Mouse (Mus musculus) hindbrain, embryonic 11.5 days (tissue): ENCODE results near the gene D3Ertd254e. TPM values are rescaled to one million over a fixed set of nuclear protein-coding genes. Genes with fewer than 3 reads are reported as not detected.
"Not testable (repeated sequence)": the region's sequence is repeated elsewhere in the genome, so short reads cannot be mapped to it uniquely, and the experiment has no call there.

Experiments used
- ATAC-seq: fragments of 200-750 bp; cut with Nextera tagmentation; 2 replicates; pipeline ENCODE4 v1.8.0; 2017; ENCODE audit warnings: mild to moderate bottlenecking, moderate TSS enrichment, moderate library complexity; ENCODE audit not compliant: low FRiP score
- DNase-seq: peaks from one replicate; pipeline ENCODE4 v3.0.0-alpha.2; 2015; ENCODE audit warnings: low spot score
- H3K27ac ChIP-seq: fragments of 300-500 bp; sonication (generic); 2 replicates; pipeline ENCODE4 v1.5.1; 2014; ENCODE audit warnings: mild to moderate bottlenecking, low read depth, low read length
- H3K27me3 ChIP-seq: fragments of 300-500 bp; sonication (generic); 2 replicates; pipeline ENCODE4 v1.6.1; 2014; ENCODE audit warnings: mild to moderate bottlenecking, low read length, moderate library complexity, mixed read lengths; ENCODE audit not compliant: control insufficient read depth, insufficient read depth
- H3K36me3 ChIP-seq: fragments of 300-500 bp; sonication (generic); 2 replicates; pipeline ENCODE4 v1.6.1; 2014; ENCODE audit warnings: mild to moderate bottlenecking, low read length, moderate library complexity, mixed read lengths; ENCODE audit not compliant: control insufficient read depth, insufficient read depth
- H3K4me1 ChIP-seq: fragments of 300-500 bp; sonication (generic); replicated peaks from 2 replicates; pipeline ENCODE4 v1.6.1; 2014; ENCODE audit warnings: low read length, mixed read lengths; ENCODE audit not compliant: control insufficient read depth, insufficient read depth
- H3K4me2 ChIP-seq: fragments of 300-500 bp; sonication (generic); replicated peaks from 2 replicates; pipeline ENCODE4 v1.6.1; 2014; ENCODE audit warnings: mild to moderate bottlenecking, low read depth, low read length
- H3K4me3 ChIP-seq: fragments of 300-500 bp; sonication (generic); 2 replicates; pipeline ENCODE4 v1.5.1; 2014; ENCODE audit warnings: low read depth, low read length
- H3K9ac ChIP-seq: fragments of 300-500 bp; sonication (generic); 2 replicates; pipeline ENCODE4 v1.6.1; 2014; ENCODE audit warnings: low read depth, low read length
- H3K9me3 ChIP-seq: fragments of 300-500 bp; sonication (generic); 2 replicates; pipeline ENCODE4 v1.6.1; 2016; ENCODE audit warnings: low read length; ENCODE audit not compliant: control insufficient read depth
- WGBS: fragments of 180-500 bp; shearing (Covaris S2); extraction: QIAGEN DNeasy Blood & Tissue Kit; methylation state at CpG from one replicate; pipeline ENCODE4 v1.1.7; 2014; 5-methylcytosine and 5-hydroxymethylcytosine counted together
- polyA plus RNA-seq: library from polyadenylated mRNA; unstranded; fragments of >200 nt; fragmentation: Nextera tagmentation; extraction: Ambion mirVana; gene quantifications from 2 replicates; pipeline ENCODE4 v1.2.1, GENCODE M21; 2014

D3Ertd254e gene
- polyA plus RNA-seq, result 11.6 TPM in 2 replicates

DNA sequence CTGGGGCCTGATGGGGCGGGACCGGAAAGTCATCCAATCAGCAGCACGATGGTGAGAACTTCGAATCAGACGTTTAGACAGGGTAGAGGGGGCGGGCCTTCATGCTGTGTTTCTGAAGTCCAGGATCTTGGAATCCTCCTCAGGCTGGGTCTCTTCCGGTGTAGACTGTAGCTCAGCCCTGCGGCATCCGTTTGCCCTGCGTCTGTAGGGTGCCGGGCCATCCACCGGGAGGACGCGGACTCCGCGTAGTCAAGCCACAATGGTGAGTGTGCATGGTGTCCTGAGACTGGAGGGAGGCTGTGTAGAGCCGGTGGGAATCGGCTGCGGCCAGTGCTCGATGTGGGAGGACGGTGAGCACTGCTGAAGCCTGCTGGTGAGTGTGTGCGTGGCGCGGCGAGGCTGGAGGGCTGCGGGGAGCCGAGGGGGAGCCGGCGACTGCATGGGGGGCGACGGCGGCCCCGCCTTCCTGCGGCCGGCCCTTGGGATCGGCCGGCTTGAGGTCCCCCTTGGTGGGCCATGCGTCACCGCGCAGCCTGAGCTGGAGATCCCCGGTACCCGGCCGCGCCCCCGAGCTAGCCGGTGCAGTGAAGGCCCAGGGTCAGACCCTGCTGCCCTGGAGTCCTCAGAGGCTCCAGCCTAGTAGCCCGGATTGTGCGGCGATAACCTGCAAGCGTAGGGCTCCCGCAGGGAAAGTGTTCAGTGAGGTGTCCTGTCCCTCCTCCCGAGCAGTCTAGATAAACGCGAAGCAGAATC lies at the start of gene D3Ertd254e:
Gene D3Ertd254e (plus strand): TSS at position 84 of the 753 bp plus-strand sequence.
- H3K27ac ChIP-seq, result peak within 1 kb of the TSS; percentile 89
- no peaks in the 10 kb centered on the region for H3K9me3 ChIP-seq
- H3K27me3 ChIP-seq, result no peaks in the 10 kb centered on the region
- no peaks in the 10 kb centered on the region for H3K36me3 ChIP-seq
- peak within 1 kb of the TSS; percentile 63 for H3K4me2 ChIP-seq
- DNase-seq (peak; percentile 89), ATAC-seq (peak; percentile 99)
- H3K4me3 ChIP-seq, result peak within 1 kb of the TSS; percentile 89
- peak within 1 kb of the TSS; percentile 93 for H3K9ac ChIP-seq
- WGBS, result under 1% methylated on average over 52 of the region's 54 CpGs
- H3K4me1 ChIP-seq, result no peaks in the 10 kb centered on the region

DNA sequence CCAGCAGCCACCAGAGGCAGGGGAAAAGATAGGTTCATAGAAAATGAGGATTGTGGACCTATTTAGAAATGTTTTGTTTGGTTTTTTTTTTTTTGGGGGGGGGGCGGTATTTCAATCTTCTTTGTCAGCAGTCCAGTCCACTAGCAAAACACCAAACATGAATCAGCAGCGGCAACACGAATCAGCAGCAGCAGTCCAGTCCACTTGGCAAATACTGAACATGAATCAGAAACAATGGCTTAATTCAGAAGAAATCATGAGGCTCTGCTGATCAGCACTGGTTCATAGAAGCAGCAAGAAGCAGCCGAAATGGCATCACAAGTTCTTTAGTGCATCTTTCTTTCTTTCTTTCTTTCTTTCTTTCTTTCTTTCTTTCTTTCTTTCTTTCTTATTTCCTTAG lies 34.7 kb upstream of the D3Ertd254e start:
- Histone ChIP-seq H3K4me3 (no peak overlapping the region), H3K9me3 (no peaks in the 10 kb centered on the region), H3K36me3 (no peaks in the 10 kb centered on the region), H3K9ac (no peak overlapping the region), H3K4me2 (no peak overlapping the region), H3K27ac (no peak overlapping the region), H3K4me1 (no peaks in the 10 kb centered on the region), H3K27me3 (no peaks in the 10 kb centered on the region)
- DNase-seq (no peak), ATAC-seq (no peak)
- 92% methylated on average over 4 of the region's 4 CpGs for WGBS

DNA sequence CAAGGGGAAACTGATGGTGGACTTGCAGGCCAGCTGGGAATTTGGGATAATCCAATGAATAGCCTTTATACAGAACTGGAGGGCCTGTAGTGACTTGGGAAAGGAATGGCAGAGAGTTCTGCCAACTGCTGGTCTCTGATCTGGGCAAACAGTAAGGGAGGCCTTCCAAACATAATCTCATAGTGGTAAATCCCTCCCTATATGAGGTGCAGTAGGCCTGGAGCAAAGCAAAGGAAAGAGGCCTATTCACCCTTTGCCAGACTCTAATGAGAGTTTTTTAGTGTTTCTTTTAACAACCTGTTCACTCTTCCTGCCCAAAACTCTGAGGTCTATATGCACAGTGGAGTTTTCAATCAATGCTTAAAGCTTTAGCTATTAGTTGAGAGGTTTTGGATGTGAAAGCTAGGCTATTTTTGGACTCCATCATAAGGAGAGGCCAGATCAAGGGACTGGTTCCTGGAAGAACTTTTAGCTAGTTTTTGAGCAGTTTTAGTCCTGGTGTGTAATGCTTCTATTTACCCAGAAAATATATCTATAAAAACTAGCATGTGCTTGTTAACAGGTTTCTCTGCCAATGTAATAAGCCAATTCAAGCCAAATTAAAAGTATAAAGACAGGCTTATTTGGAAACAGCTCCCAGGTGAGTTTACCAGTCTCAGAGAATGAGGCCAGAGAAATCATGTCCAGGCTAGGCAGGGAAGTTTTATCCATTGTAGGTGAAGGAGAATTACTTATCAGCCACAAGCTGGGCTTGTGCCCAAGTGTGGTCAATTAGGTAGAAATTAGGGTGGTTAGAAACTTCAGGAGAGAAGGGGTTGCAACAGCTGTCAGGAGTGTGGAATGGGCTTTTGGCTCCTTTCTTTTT lies 30.9 kb upstream of the D3Ertd254e start:
- Histone ChIP-seq H3K27me3 (no peaks in the 10 kb centered on the region), H3K36me3 (no peaks in the 10 kb centered on the region), H3K9ac (no peak overlapping the region), H3K4me1 (no peaks in the 10 kb centered on the region), H3K9me3 (peaks cover 4% of the 10 kb centered on the region; the same call in 1 of the 2 replicates), H3K27ac (no peak overlapping the region), H3K4me2 (no peak overlapping the region), H3K4me3 (no peak overlapping the region)
- no peak for ATAC-seq
- no peak for DNase-seq

DNA sequence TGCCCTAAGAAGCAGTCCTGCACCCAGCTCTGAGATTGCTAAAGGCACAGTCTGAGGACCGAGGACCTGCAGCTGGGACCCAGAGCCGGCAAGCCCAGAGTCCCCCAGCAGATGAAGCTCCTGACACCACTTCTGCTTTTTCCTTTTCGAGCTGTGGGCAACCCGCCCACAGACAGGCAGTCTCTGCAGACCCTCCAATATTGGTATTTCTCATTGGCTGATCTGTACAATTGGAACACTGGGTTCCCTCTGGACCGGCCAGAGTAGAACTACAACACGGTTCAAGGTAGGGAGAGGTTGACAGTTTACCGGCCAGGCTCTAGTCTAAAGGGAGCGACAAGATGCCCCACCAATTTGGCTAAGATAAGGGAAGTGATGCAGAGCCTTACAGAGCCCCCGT lies 24.6 kb upstream of the D3Ertd254e start:
- not testable (repeated sequence) for ATAC-seq, H3K9me3 ChIP-seq, H3K27ac ChIP-seq, DNase-seq, H3K27me3 ChIP-seq, H3K4me1 ChIP-seq, H3K4me2 ChIP-seq, H3K9ac ChIP-seq, H3K4me3 ChIP-seq, H3K36me3 ChIP-seq
- WGBS, result 92% methylated on average over 9 of the region's 9 CpGs

GRCm38 (mm10) chr3:36136152-36136551 lies 14.7 kb upstream of the D3Ertd254e start:
- no peak overlapping the region for H3K4me2 ChIP-seq
- H3K4me3 ChIP-seq, result no peak overlapping the region
- H3K4me1 ChIP-seq, result no peaks in the 10 kb centered on the region
- H3K27me3 ChIP-seq, result no peaks in the 10 kb centered on the region
- H3K9ac ChIP-seq, result no peak overlapping the region
- ATAC-seq, result no peak
- no peaks in the 10 kb centered on the region for H3K36me3 ChIP-seq
- DNase-seq, result no peak
- no peak overlapping the region for H3K27ac ChIP-seq
- H3K9me3 ChIP-seq, result no peaks in the 10 kb centered on the region

- no peaks in the 10 kb centered on the region for H3K9me3 ChIP-seq
- no peak overlapping the region for H3K9ac ChIP-seq
- H3K4me1 ChIP-seq, result no peaks in the 10 kb centered on the region
- H3K4me2 ChIP-seq, result no peak overlapping the region
- H3K36me3 ChIP-seq, result no peaks in the 10 kb centered on the region
- peak; percentile 50 for DNase-seq
- 51% methylated on average over 2 of the region's 2 CpGs for WGBS
- no peak overlapping the region for H3K4me3 ChIP-seq
- no peak overlapping the region for H3K27ac ChIP-seq
- H3K27me3 ChIP-seq, result no peaks in the 10 kb centered on the region
- ATAC-seq, result no peak
Observed at GRCm38 (mm10) chr3:36137560-36137959, 13.3 kb upstream of the D3Ertd254e start.

DNA sequence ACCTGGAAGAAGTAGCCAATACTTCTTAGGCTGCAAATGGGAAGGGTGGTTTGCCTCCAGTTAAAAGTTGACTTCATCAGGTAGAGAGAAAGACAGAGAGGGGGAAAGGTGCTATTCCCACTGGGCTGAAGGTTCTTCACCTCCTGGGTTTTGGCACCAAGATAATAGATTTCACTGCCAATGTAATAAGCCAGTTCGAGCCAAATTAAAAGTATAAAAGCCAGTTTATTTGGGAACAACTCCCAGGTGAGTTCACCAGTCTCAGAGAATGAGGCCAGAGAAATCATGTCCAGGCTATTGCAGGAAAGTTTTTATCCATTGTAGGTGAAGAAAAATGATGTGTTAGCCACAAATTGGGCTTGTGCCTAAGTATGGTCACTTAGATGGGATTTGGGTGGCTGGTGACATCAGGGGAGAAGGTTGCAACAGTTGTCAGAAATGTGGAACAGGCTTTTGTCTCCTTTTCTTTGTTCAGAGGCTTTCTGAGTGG lies 12.6 kb upstream of the D3Ertd254e start:
- Histone ChIP-seq H3K36me3 (no peaks in the 10 kb centered on the region), H3K9me3 (no peaks in the 10 kb centered on the region), H3K4me2 (no peak overlapping the region), H3K27me3 (no peaks in the 10 kb centered on the region), H3K27ac (no peak overlapping the region), H3K4me3 (no peak overlapping the region), H3K4me1 (no peaks in the 10 kb centered on the region), H3K9ac (no peak overlapping the region)
- WGBS, result 83% methylated on average over 1 of the region's 1 CpGs
- no peak for ATAC-seq
- DNase-seq, result no peak

DNA sequence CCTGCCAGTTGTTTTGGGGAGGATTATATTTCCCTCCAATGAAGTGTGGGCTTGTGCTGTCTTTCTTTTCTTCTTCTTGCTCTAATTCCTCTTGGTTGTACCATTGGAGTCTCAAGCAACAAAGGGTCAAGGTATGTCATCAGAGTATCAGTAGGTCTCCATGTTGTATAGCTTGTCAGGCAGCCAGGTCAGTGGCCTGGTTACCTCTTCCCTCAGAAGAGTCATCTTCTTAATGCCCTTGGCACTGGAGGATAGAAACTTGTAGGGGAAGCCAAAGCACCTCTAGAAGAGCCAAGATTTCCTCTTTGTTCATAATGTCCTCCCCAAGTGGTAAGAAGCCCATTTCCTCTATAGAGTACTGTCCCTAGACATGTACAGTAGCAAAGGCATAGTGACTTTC lies 11.8 kb upstream of the D3Ertd254e start:
- DNase-seq, result no peak
- Histone ChIP-seq H3K4me2 (no peak overlapping the region), H3K9ac (no peak overlapping the region), H3K4me3 (no peak overlapping the region), H3K4me1 (no peaks in the 10 kb centered on the region), H3K27me3 (no peaks in the 10 kb centered on the region), H3K36me3 (no peaks in the 10 kb centered on the region), H3K27ac (no peak overlapping the region), H3K9me3 (no peaks in the 10 kb centered on the region)
- no peak for ATAC-seq
